Mouse (Mus musculus) layer of hippocampus, adult 18-20 months (tissue): ENCODE measurements around the gene Jmjd8. TPM values are rescaled to one million over a fixed set of nuclear protein-coding genes. Genes with fewer than 3 reads are reported as not detected.

Experiments used
- DNase-seq, 2 experiments: peaks; one replicate each; pipeline ENCODE4 v3.0.0; 2022; ENCODE audit warnings: low spot score in 2 of 2
- microRNA-seq, 2 experiments: library from miRNA; unstranded; fragments of <30 nt; microRNA quantifications; one replicate each; pipeline ENCODE4 v1.2.0; 2021
- total RNA-seq, 2 experiments: library from RNA; stranded (reverse); gene quantifications; 2 replicates each; pipeline ENCODE4 v1.2.3; 2021

The Jmjd8 gene
- total RNA-seq, 2 experiments from 2014 or later, result 52.7 to 55.5 TPM

GRCm38 (mm10) chr17:25877025-25877424 is 48.4 kb downstream of the Jmjd8 start:
- no peak for DNase-seq

DNA sequence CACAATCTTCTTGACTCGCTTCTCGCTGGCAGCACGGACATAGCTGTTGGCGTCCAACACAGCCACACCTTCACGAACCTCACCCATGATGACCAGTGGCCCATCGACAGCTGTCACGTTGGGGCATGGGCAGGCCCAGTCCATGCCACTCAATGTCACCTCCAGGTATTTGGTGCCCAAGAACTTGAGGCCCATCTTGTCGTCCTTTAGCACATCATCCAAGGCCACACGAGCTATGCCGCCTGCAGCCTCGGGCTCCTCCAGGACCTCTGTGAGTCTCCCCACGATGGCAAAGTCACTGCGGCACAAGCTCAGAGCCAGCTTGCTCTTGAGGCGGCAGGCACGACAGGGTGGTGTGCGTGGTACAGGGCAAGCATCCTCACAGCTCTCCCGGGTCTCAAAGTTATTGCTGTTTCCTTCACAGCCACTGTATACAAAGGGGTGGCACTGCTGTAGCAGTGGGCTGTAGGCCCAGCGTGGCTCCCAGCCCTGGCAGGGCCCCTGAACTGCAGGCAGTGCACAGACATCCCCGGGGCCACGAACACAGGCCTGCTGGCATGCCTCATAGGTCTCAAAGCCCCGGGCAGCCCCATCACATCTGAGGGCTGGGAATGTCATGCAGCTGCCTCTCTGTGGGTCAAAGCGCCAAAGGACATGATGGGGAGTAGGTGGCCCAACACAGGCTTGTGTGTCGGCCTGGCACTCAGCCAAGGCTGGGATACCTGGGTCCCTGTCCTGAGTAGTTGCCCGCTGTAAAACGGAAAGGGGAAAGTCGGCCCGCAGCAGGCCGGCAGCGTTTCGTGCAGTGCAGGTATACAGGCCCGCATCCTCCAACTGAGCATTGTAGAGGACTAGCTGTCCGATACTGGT is 49.3 kb downstream of the Jmjd8 start:
- DNase-seq, result no peak

DNA sequence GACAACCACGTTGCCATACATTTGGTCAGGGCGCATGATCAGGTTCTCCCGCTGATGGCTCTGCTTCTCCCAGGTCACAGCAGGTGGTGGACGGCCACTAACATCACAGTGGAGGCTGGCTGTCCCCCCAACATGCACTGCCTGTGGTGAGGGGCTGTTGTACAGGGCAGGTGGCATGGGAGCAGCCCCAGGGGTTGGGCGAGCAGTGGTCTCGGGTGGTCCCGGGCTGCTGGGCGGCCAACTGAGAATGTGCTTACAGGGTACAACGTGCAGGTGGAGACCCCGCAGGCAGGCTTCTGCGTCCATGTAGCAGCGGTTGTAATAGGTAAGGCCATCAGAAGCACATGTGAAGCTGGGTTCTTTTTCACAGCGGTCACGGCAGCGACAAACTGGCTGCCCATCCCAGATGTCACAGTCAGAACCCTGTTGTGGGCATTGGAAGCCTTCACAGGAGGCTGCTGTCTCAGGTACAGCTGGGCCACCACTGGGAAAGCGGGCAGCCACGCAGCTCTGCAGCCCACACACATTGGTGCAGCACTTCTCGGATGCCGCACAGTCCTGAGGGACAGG is 50.0 kb downstream of the Jmjd8 start:
- no peak for DNase-seq

DNA sequence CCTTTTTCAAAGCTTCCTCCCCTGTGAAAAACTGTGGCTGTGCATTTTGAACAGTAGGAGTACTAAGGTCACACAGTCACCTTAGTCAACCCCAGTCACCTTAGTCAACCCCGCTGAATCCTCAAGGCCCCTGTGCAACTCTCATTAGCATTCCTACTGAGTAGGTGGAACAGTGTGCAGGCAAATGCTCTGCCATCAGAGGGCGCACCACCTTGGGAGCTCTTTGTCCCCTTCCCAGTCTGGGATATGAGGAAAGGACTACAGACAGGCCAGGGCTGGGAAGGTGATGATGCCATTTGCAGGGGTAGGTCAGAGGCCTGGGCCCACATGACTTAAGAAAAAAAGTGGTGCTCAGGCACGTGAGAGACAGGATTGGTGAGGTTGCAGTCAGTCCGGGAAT is 50.6 kb downstream of the Jmjd8 start:
- peak in 1 of 2 experiments; percentile 69 for DNase-seq

- DNase-seq, result no peak
Measured at GRCm38 (mm10) chr17:25879750-25880149, 51.1 kb downstream of the Jmjd8 start.

DNA sequence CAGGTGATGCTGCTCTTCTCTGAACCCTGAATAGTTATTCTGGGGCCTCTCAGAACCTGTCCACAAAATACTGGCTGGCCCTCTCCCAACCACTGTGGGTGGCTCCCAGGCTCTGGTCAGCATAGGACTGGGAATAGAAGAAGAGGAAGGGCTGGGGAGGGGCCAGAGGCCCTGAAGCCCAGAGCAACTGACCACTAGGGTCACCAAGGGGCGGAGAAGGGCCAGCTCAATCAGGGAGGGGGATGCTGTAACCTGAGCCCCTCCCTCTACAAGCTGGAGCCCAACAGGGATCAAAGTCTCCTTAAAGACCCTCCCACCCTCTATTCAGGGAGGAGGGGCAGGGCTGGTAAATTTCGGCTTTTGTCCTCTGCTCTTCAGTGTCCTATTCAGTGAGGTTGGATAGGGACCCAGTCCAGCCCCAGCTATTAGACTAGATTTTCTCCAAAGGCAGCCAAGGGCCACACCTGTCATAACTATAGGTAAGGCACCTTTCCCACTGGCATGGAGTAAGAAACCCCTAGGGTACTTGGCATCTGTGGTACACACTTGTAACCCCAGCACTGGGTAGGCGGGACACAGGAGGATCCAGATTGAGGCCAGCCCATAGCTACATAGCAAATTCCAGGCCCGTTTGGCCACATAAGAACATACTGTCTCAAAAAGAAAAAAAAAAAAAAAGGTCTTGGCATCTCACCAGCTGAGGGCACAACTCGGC is 51.7 kb downstream of the Jmjd8 start, which contains the start of gene Wfikkn1:
TSS of gene Wfikkn1 (minus strand) at position 663 of the 715 bp plus-strand sequence.
- DNase-seq, result no peak

DNA sequence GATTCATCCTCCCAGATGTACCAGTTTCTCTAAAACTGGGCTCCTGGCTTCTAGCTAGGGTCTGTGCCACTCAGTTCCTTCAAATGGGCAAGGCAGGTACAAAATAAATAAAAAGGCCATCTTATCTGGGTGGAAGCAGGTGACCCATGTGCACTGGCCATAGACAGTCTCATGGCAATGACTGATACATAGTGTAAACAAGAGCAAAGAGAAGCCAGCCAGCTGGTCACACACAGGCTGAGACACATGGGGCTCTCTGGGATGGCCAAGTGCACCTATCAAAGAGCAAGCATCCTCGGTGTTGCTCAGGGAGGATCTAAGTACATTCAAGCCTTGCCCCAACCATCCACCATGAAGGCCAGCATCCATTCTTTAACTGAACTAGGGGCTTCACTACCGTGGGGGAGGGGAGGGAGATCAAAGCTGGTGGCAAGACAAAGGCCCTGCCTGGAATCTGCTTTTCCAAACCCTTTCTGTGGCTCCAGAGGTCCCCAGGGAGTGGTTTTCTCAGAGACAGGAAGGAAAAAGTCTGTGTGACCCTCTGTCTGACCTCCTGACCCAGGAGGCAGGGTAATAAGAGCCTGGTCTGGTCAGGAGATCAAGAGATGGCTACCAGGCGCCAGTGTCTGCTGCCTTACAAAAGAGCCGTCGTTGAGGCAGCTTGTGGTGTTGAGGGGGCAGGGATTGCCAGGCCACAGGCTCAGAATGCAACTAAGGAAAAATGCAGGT is 52.4 kb downstream of the Jmjd8 start:
- no peak for DNase-seq

Small RNAs within 50 kb of the gene (microRNA-seq; reads per million reads assigned to microRNA genes)
- gene Mir3082 (2.0 to 2.7 reads per million in 2 experiments), gene Mir6966 (1.7 to 1.8 reads per million in 2 experiments)

Other genes starting within 250 kb of the Jmjd8 start
- gene Lmf1, start 249.8 kb upstream of the Jmjd8 start, total RNA-seq, result 10 to 100 TPM; 24.9 to 25.6 TPM
- 100 to 1,000 TPM; 130 to 131 TPM for gene Gng13, start 111.7 kb upstream of the Jmjd8 start, total RNA-seq
- gene Chtf18, start 101.4 kb upstream of the Jmjd8 start, total RNA-seq, result 1 to 10 TPM; 1.5 to 1.8 TPM
- 10 to 100 TPM; 63.5 to 64.1 TPM for gene Rpusd1, start 101.2 kb upstream of the Jmjd8 start, total RNA-seq
- under 1 TPM in 1 of 2 experiments, not detected in 1; 0.13 TPM for gene Mslnl, start 92.8 kb upstream of the Jmjd8 start, total RNA-seq
- gene Msln, start 74.5 kb upstream of the Jmjd8 start, total RNA-seq, result 1 to 10 TPM in 1 of 2 experiments, under 1 TPM in 1; 0.46 to 1.2 TPM
- gene Narfl, start 55.1 kb upstream of the Jmjd8 start, total RNA-seq, result 10 to 100 TPM; 30.6 to 38.5 TPM
- gene Haghl, start 43.2 kb upstream of the Jmjd8 start, total RNA-seq, result 100 to 1,000 TPM; 103 to 109 TPM
- gene Ccdc78, start 42.3 kb upstream of the Jmjd8 start, total RNA-seq, result under 1 TPM; 0.36 to 0.40 TPM
- gene Fam173a, start 36.0 kb upstream of the Jmjd8 start, total RNA-seq, result 10 to 100 TPM; 88.8 to 99.3 TPM
- gene AC134908.4, start 33.2 kb upstream of the Jmjd8 start, total RNA-seq, result 1 to 10 TPM in 1 of 2 experiments, under 1 TPM in 1; 0.47 to 1.8 TPM
- gene Metrn, start 31.7 kb upstream of the Jmjd8 start, total RNA-seq, result 10 to 100 TPM; 81.1 to 83.3 TPM
- gene Fbxl16, start 19.8 kb upstream of the Jmjd8 start, total RNA-seq, result 100 to 1,000 TPM; 664 to 720 TPM
- gene Wdr24, start 5.2 kb upstream of the Jmjd8 start, total RNA-seq, result 10 to 100 TPM; 22.6 to 26.4 TPM
- 100 to 1,000 TPM; 158 to 165 TPM for gene Stub1, start 4.5 kb downstream of the Jmjd8 start, total RNA-seq
- 10 to 100 TPM; 42.1 to 43.4 TPM for gene Rhbdl1, start 8.4 kb downstream of the Jmjd8 start, total RNA-seq
- 10 to 100 TPM; 21.9 to 22.1 TPM for gene Gm20683, start 12.9 kb downstream of the Jmjd8 start, total RNA-seq
- gene Rhot2, start 16.0 kb downstream of the Jmjd8 start, total RNA-seq, result 100 to 1,000 TPM in 1 of 2 experiments, 10 to 100 TPM in 1; 98.3 to 109 TPM
- 10 to 100 TPM; 20.1 to 21.7 TPM for gene Wdr90, start 32.6 kb downstream of the Jmjd8 start, total RNA-seq
- 10 to 100 TPM; 23.3 to 23.7 TPM for gene Mcrip2, start 39.9 kb downstream of the Jmjd8 start, total RNA-seq
- gene Mettl26, start 46.2 kb downstream of the Jmjd8 start, total RNA-seq, result 10 to 100 TPM; 36.3 TPM
- gene Wfikkn1, start 52.0 kb downstream of the Jmjd8 start, total RNA-seq, result 1 to 10 TPM; 1.7 to 2.2 TPM
- 10 to 100 TPM; 49.4 to 54.7 TPM for gene Rab40c, start 90.9 kb downstream of the Jmjd8 start, total RNA-seq
- 100 to 1,000 TPM; 108 to 113 TPM for gene Pigq, start 116.1 kb downstream of the Jmjd8 start, total RNA-seq
- gene Nhlrc4, start 116.1 kb downstream of the Jmjd8 start, total RNA-seq, result under 1 TPM; 0.32 to 0.36 TPM
- gene A930017K11Rik, start 123.7 kb downstream of the Jmjd8 start, total RNA-seq, result under 1 TPM; 0.99 TPM
- gene Capn15, start 156.9 kb downstream of the Jmjd8 start, total RNA-seq, result 10 to 100 TPM; 50.6 to 54.1 TPM
- gene Rab11fip3, start 240.7 kb downstream of the Jmjd8 start, total RNA-seq, result 100 to 1,000 TPM; 106 TPM